ENCODE assay signal across 9 mouse cellular contexts in genomic region chr11:62757143-62757507, GRCm38 (mm10). TPM values are rescaled to one million over a fixed set of nuclear protein-coding genes. Genes with fewer than 3 reads are reported as not detected.
A peak's percentile ranks its signal among the peaks of the same experiment; 100 is the strongest.
DNase-seq lines count a peak whose midpoint lies in the region; ATAC-seq and TF ChIP-seq lines count a peak whose summit lies in the region.
"Had no signal": no experiment of that assay in that cellular context is flagged by ENCODE, and none has a peak within 500 bp of the region (broad histone marks: within the 10 kb centered on the region; RNA-seq: fewer than 3 reads in every experiment).

No protein-coding gene starts in this region.

- ATAC-seq in heart, embryonic 13.5 days (ENCODE audit: extremely low read depth, insufficient number of reproducible peaks, low FRiP score, low TSS enrichment) = no peak
- ATAC-seq in hindbrain, embryonic 14.5 days (ENCODE audit: low FRiP score) = no peak
- no peak for ATAC-seq in CD4-positive, CD25-positive, alpha-beta regulatory T cell, adult 4 months

- TF ChIP-seq POLR2A in cortical plate, adult 2 months (IDR thresholded peaks at IDR 0.05; ENCODE audit: extremely low read depth, insufficient read depth, low read length) = no peak

- H3K4me1 ChIP-seq in heart, embryonic 13.5 days = peaks cover 23% of the 10 kb centered on the region
- H3K4me1 ChIP-seq in cortical plate, adult 2 months (ENCODE audit: control insufficient read depth, insufficient read depth, low read length) = no peaks in the 10 kb centered on the region
- no peaks in the 10 kb centered on the region for H3K4me1 ChIP-seq in hindbrain, embryonic 14.5 days (replicated peaks; ENCODE audit: control insufficient read depth, insufficient read depth, low read length)
- H3K4me1 ChIP-seq in midbrain, embryonic 10.5 days = peaks cover 10% of the 10 kb centered on the region

- WGBS in heart, embryonic 13.5 days = 8% methylated on average over 7 of the region's 7 CpGs
- 5% methylated on average over 7 of the region's 7 CpGs for WGBS in hindbrain, embryonic 14.5 days
- WGBS in midbrain, embryonic 10.5 days = 7% methylated on average over 7 of the region's 7 CpGs

- H3K27ac ChIP-seq in heart, embryonic 13.5 days (replicated peaks) = no peak overlapping the region
- no peak overlapping the region for H3K27ac ChIP-seq in cortical plate, adult 2 months (ENCODE audit: insufficient read depth, low read length)
- no peak overlapping the region for H3K27ac ChIP-seq in hindbrain, embryonic 14.5 days
- H3K27ac ChIP-seq in midbrain, embryonic 10.5 days (replicated peaks) = no peak overlapping the region; the same call in 1 of the 2 replicates

- H3K27me3 ChIP-seq in heart, embryonic 13.5 days (replicated peaks) = peaks cover 32% of the 10 kb centered on the region
- H3K27me3 ChIP-seq in hindbrain, embryonic 14.5 days (ENCODE audit: control insufficient read depth, insufficient read depth, low read length) = peaks cover 5% of the 10 kb centered on the region; the same call in 1 of the 2 replicates
- peaks cover 37% of the 10 kb centered on the region for H3K27me3 ChIP-seq in midbrain, embryonic 10.5 days (ENCODE audit: low read depth, poor library complexity, severe bottlenecking)

- TF ChIP-seq CTCF in cortical plate, adult 2 months (IDR thresholded peaks at IDR 0.05; ENCODE audit: extremely low read depth, insufficient read depth, low read length) = no peak

- H3K36me3 ChIP-seq in heart, embryonic 13.5 days = no peaks in the 10 kb centered on the region
- H3K36me3 ChIP-seq in hindbrain, embryonic 14.5 days (replicated peaks; ENCODE audit: control insufficient read depth, insufficient read depth) = no peaks in the 10 kb centered on the region
- no peaks in the 10 kb centered on the region for H3K36me3 ChIP-seq in midbrain, embryonic 10.5 days

- DNase-seq in heart, adult 8-10 months (ENCODE audit: low spot score) = no peak
- DNase-seq in hindbrain, embryonic 14.5 days (ENCODE audit: low spot score) = no peak
- no peak for DNase-seq in midbrain, embryonic 10.5 days (ENCODE audit: low spot score)
- DNase-seq in ovary, postnatal 36 days (ENCODE audit: low spot score) = no peak
- no peak for DNase-seq in urinary bladder, adult 2 months (ENCODE audit: low spot score)

- peak overlapping the region; percentile 68 for H3K9ac ChIP-seq in heart, embryonic 13.5 days
- H3K9ac ChIP-seq in hindbrain, embryonic 14.5 days = peak overlapping the region; percentile 46; the same call in 1 of the 2 replicates

- H3K4me3 ChIP-seq in heart, embryonic 13.5 days = peak overlapping the region; percentile 21
- peak overlapping the region; percentile 30 for H3K4me3 ChIP-seq in cortical plate, adult 2 months (ENCODE audit: insufficient read depth, low read length)
- H3K4me3 ChIP-seq in hindbrain, embryonic 14.5 days (replicated peaks; ENCODE audit: low read length) = peak overlapping the region; percentile 32
- H3K4me3 ChIP-seq in midbrain, embryonic 10.5 days = peak overlapping the region; percentile 41

- H3K4me2 ChIP-seq in heart, embryonic 13.5 days = peak overlapping the region; percentile 61
- peak overlapping the region; percentile 57 for H3K4me2 ChIP-seq in hindbrain, embryonic 14.5 days (replicated peaks)

- H3K9me3 ChIP-seq in heart, embryonic 13.5 days = no peaks in the 10 kb centered on the region
- H3K9me3 ChIP-seq in hindbrain, embryonic 14.5 days (ENCODE audit: control insufficient read depth, low read length) = no peaks in the 10 kb centered on the region
- H3K9me3 ChIP-seq in midbrain, embryonic 10.5 days (replicated peaks) = no peaks in the 10 kb centered on the region

RNA-seq across cellular contexts. Expression of gene Gm10428, which starts 4.2 kb away (rescaled TPM):
- polyA plus RNA-seq in heart, embryonic 13.5 days (2015; fragmentation: Nextera tagmentation; extraction: Ambion mirVana) = not detected in 2 replicates
- total RNA-seq in heart, adult 8-10 months (2022) = not detected
- polyA plus RNA-seq in cortical plate, adult 2 months (2012; rRNA removed) = not detected in 2 replicates
- polyA plus RNA-seq in hindbrain, embryonic 14.5 days (2014; fragmentation: Nextera tagmentation; extraction: Ambion mirVana) = not detected in 2 replicates
- not detected in 2 replicates for polyA plus RNA-seq in midbrain, embryonic 10.5 days (2016; fragmentation: Nextera tagmentation; extraction: Ambion mirVana)
- not detected in 2 replicates for polyA plus RNA-seq in urinary bladder, adult 2 months (2012; rRNA removed)
- not detected for polyA plus RNA-seq in CD4-positive, CD25-positive, alpha-beta regulatory T cell, adult 4 months (2017; shearing (Covaris generic))
- total RNA-seq: layer of hippocampus, postnatal 10 days had no signal

RNA-seq across cellular contexts. Expression of gene Zfp287, which starts 25.4 kb away (rescaled TPM):
- polyA plus RNA-seq in heart, embryonic 13.5 days (2015; fragmentation: Nextera tagmentation; extraction: Ambion mirVana) = 3.6 and 3.8 TPM in 2 replicates
- total RNA-seq in heart, adult 8-10 months (2022) = 1 to 10 TPM; 2.4 to 3.3 (median 2.9) TPM
- polyA plus RNA-seq in cortical plate, adult 2 months (2012; rRNA removed) = 13.2 and 13.6 TPM in 2 replicates
- polyA plus RNA-seq in hindbrain, embryonic 14.5 days (2014; fragmentation: Nextera tagmentation; extraction: Ambion mirVana) = 18.5 and 19.4 TPM in 2 replicates
- polyA plus RNA-seq in midbrain, embryonic 10.5 days (2016; fragmentation: Nextera tagmentation; extraction: Ambion mirVana) = 13.8 and 16.5 TPM in 2 replicates
- polyA plus RNA-seq in urinary bladder, adult 2 months (2012; rRNA removed) = 5.4 and 6.5 TPM in 2 replicates
- 10 to 100 TPM; 16.9 to 20.4 TPM for polyA plus RNA-seq in CD4-positive, CD25-positive, alpha-beta regulatory T cell, adult 4 months (2017; shearing (Covaris generic))

RNA-seq across cellular contexts. Expression of gene Zfp286, which starts 32.1 kb away (rescaled TPM):
- polyA plus RNA-seq in heart, embryonic 13.5 days (2015; fragmentation: Nextera tagmentation; extraction: Ambion mirVana) = 9.9 and 10.2 TPM in 2 replicates
- total RNA-seq in heart, adult 8-10 months (2022) = 1 to 10 TPM in 1 of 4 experiments, under 1 TPM in 3; 0.41 to 1.8 (median 0.72) TPM
- polyA plus RNA-seq in cortical plate, adult 2 months (2012; rRNA removed) = 19.6 and 22.4 TPM in 2 replicates
- 27.1 and 28.9 TPM in 2 replicates for polyA plus RNA-seq in hindbrain, embryonic 14.5 days (2014; fragmentation: Nextera tagmentation; extraction: Ambion mirVana)
- polyA plus RNA-seq in midbrain, embryonic 10.5 days (2016; fragmentation: Nextera tagmentation; extraction: Ambion mirVana) = 23.1 and 28.7 TPM in 2 replicates
- 5.4 and 5.5 TPM in 2 replicates for polyA plus RNA-seq in urinary bladder, adult 2 months (2012; rRNA removed)
- polyA plus RNA-seq in CD4-positive, CD25-positive, alpha-beta regulatory T cell, adult 4 months (2017; shearing (Covaris generic)) = 1 to 10 TPM; 3.8 to 4.3 TPM
